Mouse (Mus musculus) ES-E14 (cell line): ENCODE data around the gene Rasd2.

Experiments
- HCFC1 ChIP-seq: IDR thresholded peaks from 2 replicates; pipeline ENCODE4 v1.6.1; 2012; ENCODE audit warnings: low read length, inconsistent platforms, borderline replicate concordance; ENCODE audit not compliant: insufficient read depth
- MAFK ChIP-seq: IDR thresholded peaks from 2 replicates; pipeline ENCODE4 v1.6.1; 2014; ENCODE audit warnings: mild to moderate bottlenecking, low read depth, low read length, inconsistent platforms; ENCODE audit not compliant: insufficient read depth
- ZC3H11A ChIP-seq: IDR thresholded peaks from 2 replicates; pipeline ENCODE4 v1.6.1; 2012; ENCODE audit warnings: low read depth, mild to moderate bottlenecking, inconsistent platforms, low read length, borderline replicate concordance

GRCm38 (mm10) chr8:75217969-75218368 lies 4.2 kb downstream of the Rasd2 start:
- TF ChIP-seq MAFK: no peak
- TF ChIP-seq HCFC1: no peak
- peak; percentile 35; the same call in 1 of the 2 replicates for TF ChIP-seq ZC3H11A
